Mouse (Mus musculus) neural tube, embryonic 13.5 days (tissue): Measurements from ENCODE around the gene Grin2a. TPM values are rescaled to one million over a fixed set of nuclear protein-coding genes. Genes with fewer than 3 reads are reported as not detected.

Experiments used
- ATAC-seq: fragments of 200-750 bp; cut with Nextera tagmentation; 2 replicates; pipeline ENCODE4 v1.8.0; 2017; ENCODE audit warnings: low read depth, mild to moderate bottlenecking, moderate TSS enrichment, moderate library complexity
- H3K27ac ChIP-seq: fragments of 300-500 bp; sonication (generic); replicated peaks from 2 replicates; pipeline ENCODE4 v1.5.1; 2015; ENCODE audit warnings: moderate library complexity, mild to moderate bottlenecking, inconsistent platforms
- H3K27me3 ChIP-seq: fragments of 300-500 bp; sonication (generic); 2 replicates; pipeline ENCODE4 v1.6.1; 2015; ENCODE audit warnings: mild to moderate bottlenecking, inconsistent platforms
- H3K36me3 ChIP-seq: fragments of 300-500 bp; sonication (generic); 2 replicates; pipeline ENCODE4 v1.6.1; 2015; ENCODE audit warnings: mild to moderate bottlenecking, inconsistent platforms
- H3K4me1 ChIP-seq: fragments of 300-500 bp; sonication (generic); replicated peaks from 2 replicates; pipeline ENCODE4 v1.6.1; 2015; ENCODE audit warnings: inconsistent platforms
- H3K4me2 ChIP-seq: fragments of 300-500 bp; sonication (generic); 2 replicates; pipeline ENCODE4 v1.6.1; 2015; ENCODE audit warnings: inconsistent platforms, mild to moderate bottlenecking, moderate library complexity
- H3K4me3 ChIP-seq: fragments of 300-500 bp; sonication (generic); 2 replicates; pipeline ENCODE4 v1.5.1; 2015; ENCODE audit warnings: mild to moderate bottlenecking, inconsistent platforms
- H3K9ac ChIP-seq: fragments of 300-500 bp; sonication (generic); 2 replicates; pipeline ENCODE4 v1.6.1; 2015; ENCODE audit warnings: moderate library complexity, mild to moderate bottlenecking, inconsistent platforms
- H3K9me3 ChIP-seq: fragments of 300-500 bp; sonication (generic); 2 replicates; pipeline ENCODE4 v1.6.1; 2016; ENCODE audit warnings: inconsistent platforms
- WGBS: fragments of 180-500 bp; shearing (Covaris S2); methylation state at CpG from one replicate; pipeline ENCODE4 v1.1.7; 2015; 5-methylcytosine and 5-hydroxymethylcytosine counted together
- polyA plus RNA-seq: library from polyadenylated mRNA; unstranded; fragments of >200 nt; fragmentation: Nextera tagmentation; extraction: Ambion mirVana; gene quantifications from 2 replicates; pipeline ENCODE4 v1.2.1, GENCODE M21; 2015

Gene Grin2a
- polyA plus RNA-seq, 1 experiment from 2014 or later, result 5.2 TPM

DNA sequence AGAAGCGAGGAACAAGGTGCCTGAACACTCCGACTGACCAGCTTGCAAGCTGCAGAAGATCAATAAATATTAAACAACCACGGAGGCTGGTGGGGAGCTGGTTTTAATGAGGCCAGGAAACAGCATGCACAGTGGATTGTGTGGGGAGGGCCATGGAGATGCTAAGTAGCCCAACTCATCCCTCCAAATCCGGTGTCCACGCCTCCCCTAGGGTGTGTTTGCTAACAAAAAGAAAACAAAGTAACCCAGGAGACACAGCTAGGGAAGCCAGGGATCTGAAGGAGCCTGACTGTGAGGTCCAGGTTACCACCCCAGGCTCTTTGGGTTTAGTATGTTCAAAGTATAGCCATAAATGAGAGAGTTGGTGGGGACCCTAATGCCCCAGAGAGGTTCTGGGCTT lies 41.1 kb downstream of the Grin2a start:
- WGBS, result 34% methylated on average over 5 of the region's 5 CpGs
- Histone ChIP-seq H3K4me3 (no peak overlapping the region), H3K4me2 (no peak overlapping the region), H3K36me3 (no peaks in the 10 kb centered on the region), H3K27ac (no peak overlapping the region), H3K9me3 (no peaks in the 10 kb centered on the region), H3K9ac (no peak overlapping the region), H3K27me3 (no peaks in the 10 kb centered on the region), H3K4me1 (no peaks in the 10 kb centered on the region)
- ATAC-seq, result no peak

DNA sequence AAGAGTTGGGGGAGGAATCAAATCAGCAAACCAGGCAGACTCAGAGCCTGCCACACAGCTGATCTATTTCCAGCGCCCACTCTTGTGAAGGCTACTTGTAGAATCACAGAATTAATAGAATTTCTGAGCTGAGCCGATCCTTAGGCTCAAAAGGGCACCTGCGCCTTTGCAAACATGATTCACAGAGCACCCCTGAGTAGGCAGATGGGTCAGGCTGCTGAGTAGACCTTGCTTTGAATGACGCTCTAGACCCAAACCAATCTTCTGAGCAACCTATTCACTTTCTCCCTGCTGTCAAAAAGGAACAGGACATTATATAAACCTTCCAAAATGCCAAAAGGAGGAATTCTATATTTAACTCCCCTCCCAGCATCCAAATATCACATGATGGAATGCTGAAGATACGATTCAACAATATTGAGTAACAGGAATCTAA lies 41.9 kb downstream of the Grin2a start:
- no peak overlapping the region for H3K27ac ChIP-seq
- ATAC-seq, result no peak
- no peak overlapping the region for H3K4me2 ChIP-seq
- H3K36me3 ChIP-seq, result no peaks in the 10 kb centered on the region
- 90% methylated on average over 5 of the region's 5 CpGs for WGBS
- H3K4me1 ChIP-seq, result no peaks in the 10 kb centered on the region
- H3K27me3 ChIP-seq, result no peaks in the 10 kb centered on the region
- no peak overlapping the region for H3K9ac ChIP-seq
- no peak overlapping the region for H3K4me3 ChIP-seq
- H3K9me3 ChIP-seq, result no peaks in the 10 kb centered on the region

DNA sequence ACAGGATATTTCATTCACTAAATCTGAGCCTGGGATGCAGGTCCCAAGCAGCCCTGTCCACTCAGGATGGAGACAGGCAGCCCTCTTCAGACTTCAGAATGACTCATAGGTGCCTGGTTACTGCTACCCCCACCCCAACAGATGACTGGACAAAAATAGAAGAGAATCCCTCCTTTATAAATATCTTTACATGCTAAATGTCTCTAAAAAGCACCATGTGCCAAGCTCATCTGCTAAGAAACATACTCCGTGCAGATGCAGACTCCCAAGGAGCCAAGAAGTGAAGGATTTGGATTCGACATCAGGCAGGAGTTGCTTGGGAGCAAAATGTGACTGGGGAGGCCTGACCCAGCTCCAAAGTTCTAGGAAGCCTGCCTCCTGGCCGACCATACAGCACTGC lies 46.1 kb downstream of the Grin2a start:
- H3K4me2 ChIP-seq, result no peak overlapping the region
- WGBS, result 83% methylated on average over 3 of the region's 3 CpGs
- no peak overlapping the region for H3K9ac ChIP-seq
- no peaks in the 10 kb centered on the region for H3K4me1 ChIP-seq
- ATAC-seq, result no peak
- no peaks in the 10 kb centered on the region for H3K36me3 ChIP-seq
- no peaks in the 10 kb centered on the region for H3K9me3 ChIP-seq
- no peaks in the 10 kb centered on the region for H3K27me3 ChIP-seq
- H3K4me3 ChIP-seq, result no peak overlapping the region
- H3K27ac ChIP-seq, result no peak overlapping the region

DNA sequence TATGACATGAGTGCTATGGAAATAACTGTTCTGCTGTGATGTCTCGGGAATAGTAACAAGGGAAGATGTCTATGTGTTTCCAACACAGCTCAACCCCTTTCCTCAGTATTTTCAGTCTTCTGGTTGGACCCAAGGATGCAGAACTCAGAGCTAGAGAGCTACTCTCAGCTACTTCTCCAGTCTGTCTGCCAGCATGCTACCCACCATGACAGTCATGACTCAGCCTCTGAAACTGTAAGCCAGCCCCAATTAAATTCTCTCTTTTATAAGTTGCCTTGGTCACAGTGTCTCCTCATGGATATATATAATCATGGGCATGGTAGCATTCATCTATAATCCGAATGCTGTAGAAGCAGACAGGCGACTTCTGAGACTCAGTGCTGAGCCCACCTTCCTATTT lies 47.9 kb downstream of the Grin2a start:
- Histone ChIP-seq H3K4me3 (no peak overlapping the region), H3K9ac (no peak overlapping the region), H3K27ac (no peak overlapping the region), H3K27me3 (no peaks in the 10 kb centered on the region), H3K4me2 (no peak overlapping the region), H3K9me3 (no peaks in the 10 kb centered on the region), H3K4me1 (no peaks in the 10 kb centered on the region), H3K36me3 (no peaks in the 10 kb centered on the region)
- no peak for ATAC-seq
- WGBS, result 86% methylated on average over 3 of the region's 3 CpGs

DNA sequence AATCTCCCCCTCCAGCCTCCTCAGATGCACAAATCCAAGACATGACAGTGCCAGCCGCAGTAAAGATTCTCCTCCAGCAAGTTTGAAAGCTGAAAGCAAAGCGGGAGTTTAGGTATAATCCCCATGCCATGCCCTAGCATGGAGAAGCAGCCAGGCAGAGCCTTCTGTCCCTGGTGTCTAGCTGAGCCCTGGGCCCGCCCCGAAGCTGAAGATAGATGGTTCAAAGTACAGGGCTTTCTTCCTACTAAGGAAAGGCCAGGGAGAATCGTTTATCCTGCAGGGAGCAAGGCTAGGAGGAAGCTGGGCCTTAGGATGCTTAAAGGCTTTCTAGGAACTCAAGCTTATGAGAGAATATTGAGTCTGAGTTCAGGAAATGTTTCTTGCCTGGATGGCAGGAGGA lies 50.5 kb downstream of the Grin2a start:
- no peaks in the 10 kb centered on the region for H3K9me3 ChIP-seq
- no peak overlapping the region for H3K9ac ChIP-seq
- no peak for ATAC-seq
- 77% methylated on average over 5 of the region's 5 CpGs for WGBS
- H3K27ac ChIP-seq, result no peak overlapping the region
- no peaks in the 10 kb centered on the region for H3K4me1 ChIP-seq
- no peak overlapping the region for H3K4me2 ChIP-seq
- H3K4me3 ChIP-seq, result no peak overlapping the region
- H3K36me3 ChIP-seq, result no peaks in the 10 kb centered on the region
- no peaks in the 10 kb centered on the region for H3K27me3 ChIP-seq

DNA sequence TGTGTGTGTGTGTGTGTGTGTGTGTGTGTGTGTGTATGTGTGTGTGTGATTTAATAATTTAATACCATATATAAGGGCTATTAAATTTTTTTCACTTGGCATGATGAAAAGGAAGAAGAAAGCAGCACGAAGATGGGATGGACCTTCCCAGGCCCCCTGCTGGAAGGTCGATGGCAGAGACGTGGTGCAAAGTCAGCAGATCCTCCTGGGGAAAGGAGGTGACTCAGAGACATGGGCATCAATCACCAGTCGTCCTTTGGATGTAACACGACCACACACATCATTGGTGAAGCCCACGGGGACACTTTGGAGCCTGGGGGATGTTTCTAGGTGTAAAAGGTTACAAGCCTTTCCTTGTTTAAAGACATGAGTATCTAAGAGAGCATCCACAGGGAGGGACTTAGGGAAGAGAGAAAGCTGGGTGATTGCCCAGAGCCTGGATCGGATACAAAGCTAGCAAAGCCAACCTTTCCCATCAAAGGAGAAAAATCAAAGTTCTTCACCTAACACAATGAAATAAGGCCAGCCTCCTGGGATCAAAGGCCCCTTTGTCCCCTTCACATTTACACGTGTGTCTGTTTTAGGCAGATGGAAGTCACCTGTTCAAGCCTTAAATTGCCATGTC lies 53.9 kb downstream of the Grin2a start:
- H3K9me3 ChIP-seq, result no peaks in the 10 kb centered on the region
- H3K9ac ChIP-seq, result no peak overlapping the region
- no peak overlapping the region for H3K27ac ChIP-seq
- no peaks in the 10 kb centered on the region for H3K4me1 ChIP-seq
- ATAC-seq, result no peak
- no peaks in the 10 kb centered on the region for H3K36me3 ChIP-seq
- 55% methylated on average over 8 of the region's 8 CpGs for WGBS
- no peaks in the 10 kb centered on the region for H3K27me3 ChIP-seq
- H3K4me3 ChIP-seq, result no peak overlapping the region
- no peak overlapping the region for H3K4me2 ChIP-seq

DNA sequence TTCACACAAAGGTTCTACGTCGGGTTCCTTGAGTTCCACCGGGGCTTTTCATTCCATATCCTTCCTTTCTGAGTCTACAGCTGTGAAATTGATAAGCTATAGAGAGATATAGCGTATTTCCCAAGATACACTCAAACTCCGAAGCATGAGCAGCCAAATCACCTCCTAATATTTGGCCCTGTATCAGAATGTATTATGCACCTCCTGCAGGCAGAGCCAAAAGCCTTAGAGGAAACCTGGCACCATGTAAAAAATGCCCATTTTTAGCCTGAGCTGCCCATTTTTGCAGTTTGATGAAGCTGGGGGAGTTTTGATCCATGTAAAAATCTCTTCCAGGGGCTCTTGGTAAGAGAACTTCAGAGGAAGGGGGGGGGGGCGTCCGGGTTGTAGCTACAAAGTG lies 54.6 kb downstream of the Grin2a start:
- no peak overlapping the region for H3K27ac ChIP-seq
- H3K9ac ChIP-seq, result no peak overlapping the region
- H3K27me3 ChIP-seq, result no peaks in the 10 kb centered on the region
- H3K4me2 ChIP-seq, result no peak overlapping the region
- no peaks in the 10 kb centered on the region for H3K36me3 ChIP-seq
- no peaks in the 10 kb centered on the region for H3K4me1 ChIP-seq
- H3K9me3 ChIP-seq, result no peaks in the 10 kb centered on the region
- 93% methylated on average over 7 of the region's 7 CpGs for WGBS
- ATAC-seq, result no peak
- H3K4me3 ChIP-seq, result no peak overlapping the region

DNA sequence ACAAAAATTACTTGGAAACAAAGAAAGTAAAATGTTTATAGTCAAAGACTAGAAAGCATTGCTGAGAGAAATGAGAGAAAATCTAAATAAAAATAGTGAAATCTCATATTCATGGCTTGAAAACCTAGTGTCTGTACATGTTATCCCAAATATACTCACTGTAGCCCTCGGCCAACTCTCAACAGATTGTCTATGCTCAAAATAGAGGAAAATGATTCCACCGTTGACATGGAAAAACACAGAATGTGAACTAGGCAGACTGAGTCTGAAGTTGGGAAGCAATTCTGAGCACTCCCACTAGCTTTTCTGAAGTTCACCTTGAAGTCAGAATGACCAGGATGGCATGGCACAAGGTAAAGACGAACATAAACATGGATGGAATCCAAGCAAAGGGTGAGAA lies 84.7 kb downstream of the Grin2a start:
- Histone ChIP-seq H3K27ac (no peak overlapping the region), H3K4me3 (no peak overlapping the region), H3K36me3 (no peaks in the 10 kb centered on the region), H3K4me1 (no peaks in the 10 kb centered on the region), H3K9me3 (no peaks in the 10 kb centered on the region), H3K4me2 (no peak overlapping the region), H3K27me3 (no peaks in the 10 kb centered on the region), H3K9ac (no peak overlapping the region)
- ATAC-seq, result no peak
- 86% methylated on average over 3 of the region's 3 CpGs for WGBS

DNA sequence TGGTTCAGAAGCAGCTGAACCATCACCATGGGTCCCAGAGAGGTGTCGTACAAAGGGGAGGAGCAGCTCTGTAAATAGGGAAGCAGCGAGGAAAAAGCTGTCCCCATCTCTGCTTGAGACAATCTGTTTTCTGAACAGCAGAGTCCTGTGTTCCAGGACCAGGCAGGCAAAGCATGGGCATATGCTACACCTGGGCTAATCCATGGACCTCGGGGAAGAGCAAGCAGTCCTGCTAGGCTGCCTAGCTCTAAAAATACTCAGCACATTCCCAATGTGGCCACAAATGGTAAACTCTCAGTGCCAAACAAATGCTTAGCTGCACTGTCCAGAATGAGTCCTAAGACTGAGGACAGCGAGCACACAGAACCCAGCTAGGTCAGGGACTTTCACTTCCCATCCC lies 86.1 kb downstream of the Grin2a start:
- H3K4me1 ChIP-seq, result no peaks in the 10 kb centered on the region
- no peaks in the 10 kb centered on the region for H3K36me3 ChIP-seq
- no peaks in the 10 kb centered on the region for H3K9me3 ChIP-seq
- H3K27ac ChIP-seq, result no peak overlapping the region
- ATAC-seq, result no peak
- H3K27me3 ChIP-seq, result no peaks in the 10 kb centered on the region
- H3K9ac ChIP-seq, result no peak overlapping the region
- H3K4me2 ChIP-seq, result no peak overlapping the region
- whole genome bisulfite sequencing, result 81% methylated on average over 4 of the region's 4 CpGs
- no peak overlapping the region for H3K4me3 ChIP-seq

DNA sequence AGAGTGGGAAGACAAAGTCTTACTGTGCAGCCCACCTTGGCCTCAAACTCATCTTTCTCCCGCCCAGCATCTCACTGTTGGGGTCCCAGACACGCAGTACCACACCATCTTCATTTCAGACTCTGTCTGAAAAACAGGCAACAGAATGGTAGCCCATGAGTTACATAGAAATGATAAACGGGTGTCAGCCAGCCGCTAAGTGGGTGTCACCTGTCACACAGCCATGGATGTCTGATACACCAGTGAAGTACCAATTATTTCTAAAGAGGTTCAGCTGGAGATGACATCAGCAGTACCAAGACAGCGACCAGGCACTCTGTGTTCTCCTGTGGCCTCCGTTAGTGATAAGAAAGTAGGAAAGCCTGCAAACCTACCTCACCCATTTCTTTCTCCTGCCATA lies 90.9 kb downstream of the Grin2a start:
- no peaks in the 10 kb centered on the region for H3K36me3 ChIP-seq
- no peak overlapping the region for H3K27ac ChIP-seq
- no peak for ATAC-seq
- H3K27me3 ChIP-seq, result no peaks in the 10 kb centered on the region
- H3K9me3 ChIP-seq, result no peaks in the 10 kb centered on the region
- H3K4me3 ChIP-seq, result no peak overlapping the region
- no peak overlapping the region for H3K4me2 ChIP-seq
- no peak overlapping the region for H3K9ac ChIP-seq
- no peaks in the 10 kb centered on the region for H3K4me1 ChIP-seq
- WGBS, result 87% methylated on average over 6 of the region's 6 CpGs

DNA sequence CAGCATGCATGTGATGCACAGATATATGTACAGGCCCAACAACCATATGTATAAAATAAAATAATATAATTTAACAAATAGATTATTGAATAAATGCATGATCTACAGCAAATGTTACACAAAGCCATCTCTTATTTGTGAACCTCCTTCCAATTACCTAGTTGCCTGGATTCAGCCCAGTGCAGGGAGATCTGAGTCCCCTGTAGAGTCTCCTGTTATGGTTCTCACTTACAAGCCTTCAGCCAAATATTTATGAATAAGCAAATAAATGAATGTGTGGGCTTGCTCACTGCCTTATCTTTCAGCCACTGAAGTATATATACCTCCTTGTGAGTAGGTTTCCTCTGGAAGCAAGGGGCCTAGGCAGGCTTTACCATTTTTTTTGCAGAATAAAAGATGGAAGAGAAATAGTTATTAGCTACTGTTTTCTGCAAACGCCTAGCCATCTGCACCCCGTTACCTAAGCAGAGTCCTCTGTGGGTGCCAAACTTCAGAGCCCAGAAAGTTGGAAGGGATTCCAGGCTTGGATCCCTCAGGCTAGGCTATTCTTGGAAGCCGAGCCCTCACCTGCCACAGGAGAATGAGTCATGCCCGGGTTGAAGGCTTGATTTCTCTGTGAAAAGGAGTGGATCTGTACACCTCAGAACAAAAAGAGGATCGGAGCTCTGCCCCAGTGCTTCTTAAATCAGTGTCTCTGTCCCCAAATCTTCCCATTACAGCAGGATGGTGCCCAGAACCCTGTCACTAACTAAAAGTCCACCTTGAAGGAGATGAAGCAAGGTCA lies 92.5 kb downstream of the Grin2a start:
- Histone ChIP-seq H3K4me1 (no peaks in the 10 kb centered on the region), H3K4me3 (no peak overlapping the region), H3K9me3 (no peaks in the 10 kb centered on the region), H3K4me2 (no peak overlapping the region), H3K9ac (no peak overlapping the region), H3K27me3 (no peaks in the 10 kb centered on the region), H3K27ac (no peak overlapping the region), H3K36me3 (no peaks in the 10 kb centered on the region)
- ATAC-seq, result no peak
- WGBS, result 85% methylated on average over 5 of the region's 5 CpGs

DNA sequence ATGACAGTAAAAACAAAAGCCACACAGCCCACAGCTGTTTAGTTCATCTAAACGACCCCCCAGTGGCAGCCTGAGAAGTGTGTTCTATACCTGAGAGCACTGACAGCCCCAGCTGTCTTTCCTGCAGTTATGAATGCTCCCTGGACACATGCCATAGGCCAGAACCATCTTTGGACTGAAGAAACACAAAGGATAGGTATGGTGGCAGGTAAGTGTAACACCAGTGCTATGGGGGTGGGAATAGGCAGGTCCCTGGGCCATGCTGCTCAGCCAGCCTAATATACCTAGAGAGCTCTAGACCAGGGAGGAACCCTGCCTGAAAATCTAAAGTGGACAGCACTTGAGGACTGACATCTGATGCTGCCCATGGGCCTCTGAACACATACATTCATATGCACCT lies 93.9 kb downstream of the Grin2a start:
- WGBS, result 41% methylated on average over 1 of the region's 1 CpGs
- no peak for ATAC-seq
- no peak overlapping the region for H3K27ac ChIP-seq

DNA sequence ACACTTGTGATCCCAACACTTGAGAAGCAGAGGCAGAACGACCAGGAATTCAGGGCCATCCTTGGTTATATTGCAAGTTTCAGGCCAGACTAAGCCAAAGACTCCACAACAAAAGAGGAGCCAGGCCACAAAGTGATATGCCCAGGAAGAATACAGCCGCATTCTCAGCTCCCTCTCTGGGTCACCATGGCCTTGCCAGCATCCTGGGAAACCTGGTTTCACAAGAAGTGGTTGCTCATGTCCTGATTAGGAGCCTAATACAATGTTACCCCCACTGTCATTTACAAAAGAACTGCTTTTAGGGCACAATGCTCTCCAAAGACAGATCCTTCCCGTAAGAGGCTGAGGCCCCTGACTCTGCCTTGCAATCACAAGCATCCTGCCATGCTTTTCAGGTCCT lies 94.4 kb downstream of the Grin2a start:
- H3K9me3 ChIP-seq, result no peaks in the 10 kb centered on the region
- no peak overlapping the region for H3K4me3 ChIP-seq
- no peaks in the 10 kb centered on the region for H3K36me3 ChIP-seq
- H3K4me1 ChIP-seq, result no peaks in the 10 kb centered on the region
- WGBS, result 71% methylated on average over 3 of the region's 3 CpGs
- no peak for ATAC-seq
- H3K27ac ChIP-seq, result no peak overlapping the region
- no peak overlapping the region for H3K4me2 ChIP-seq
- no peaks in the 10 kb centered on the region for H3K27me3 ChIP-seq
- no peak overlapping the region for H3K9ac ChIP-seq

More for the DNA sequence above, 93.9 kb downstream of the Grin2a start:
- no peaks in the 10 kb centered on the region for H3K4me1 ChIP-seq
- no peak overlapping the region for H3K4me3 ChIP-seq
- H3K36me3 ChIP-seq, result no peaks in the 10 kb centered on the region
- H3K4me2 ChIP-seq, result no peak overlapping the region
- no peak overlapping the region for H3K9ac ChIP-seq
- no peaks in the 10 kb centered on the region for H3K27me3 ChIP-seq
- H3K9me3 ChIP-seq, result no peaks in the 10 kb centered on the region
